Mouse (Mus musculus): ENCODE measurements around the gene St13.

- TF ChIP-seq GATA1 (IDR thresholded peaks at IDR 0.05; ENCODE audit: borderline replicate concordance, low read length) (no peak), CTCF (IDR thresholded peaks at IDR 0.05; ENCODE audit: low read depth, low read length) (no peak)
These were observed 74.9 kb downstream of the St13 start for GRCm38 (mm10) chr15:81324979-81325378.
